Mouse (Mus musculus) macrophage (primary cell): ENCODE data around the gene Atoh7. TPM values are rescaled to one million over a fixed set of nuclear protein-coding genes. Genes with fewer than 3 reads are reported as not detected.

ENCODE experiments used
- H3K27ac ChIP-seq: fragments of 350-480 bp; formaldehyde crosslinking; 2 replicates; pipeline ENCODE4 v1.9.0; 2021
- H3K36me3 ChIP-seq: fragments of 350-480 bp; formaldehyde crosslinking; 2 replicates; pipeline ENCODE4 v1.9.0; 2021; ENCODE audit errors: inconsistent target
- H3K4me3 ChIP-seq: fragments of 350-480 bp; formaldehyde crosslinking; 2 replicates; pipeline ENCODE4 v1.9.0; 2021; ENCODE audit errors: inconsistent target
- H3K79me2 ChIP-seq: fragments of 350-480 bp; formaldehyde crosslinking; 2 replicates; pipeline ENCODE4 v1.9.0; 2021; ENCODE audit errors: inconsistent target
- WGBS: methylation state at CpG from one replicate; pipeline ENCODE4 v1.1.7; 2026; ENCODE audit warnings: inconsistent platforms; ENCODE audit not compliant: missing documents; 5-methylcytosine and 5-hydroxymethylcytosine counted together
- polyA plus RNA-seq: library from polyadenylated mRNA; stranded (reverse); fragments of 250-400 nt; gene quantifications from 3 replicates; pipeline ENCODE4 v1.2.4, GENCODE M21; 2018; ENCODE audit warnings: inconsistent platforms

The Atoh7 gene
- polyA plus RNA-seq, 1 experiment from 2014 or later, result not detected

DNA sequence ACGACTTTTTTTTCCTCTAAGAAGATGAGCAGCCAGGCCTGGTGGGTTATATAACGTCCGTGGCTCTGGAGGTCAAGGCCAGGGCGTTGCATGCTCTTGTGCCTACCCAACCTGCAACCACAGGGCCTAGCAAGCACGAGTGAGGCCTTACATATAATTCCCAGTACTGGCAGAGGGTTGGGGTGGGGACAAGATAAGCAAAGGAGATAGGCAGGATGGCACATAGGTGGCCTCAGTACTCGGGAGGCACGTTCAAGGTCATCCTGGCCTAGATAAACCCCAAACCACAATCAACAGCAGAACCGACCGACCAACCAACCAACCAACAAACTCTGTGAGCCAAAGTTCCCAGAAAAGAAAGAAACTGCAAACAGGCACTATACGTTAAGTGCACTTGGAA, 13.1 kb upstream of the Atoh7 start:
- Histone ChIP-seq H3K27ac (no peak overlapping the region), H3K79me2 (no peaks in the 10 kb centered on the region), H3K36me3 (no peaks in the 10 kb centered on the region), H3K4me3 (no peak overlapping the region)
- WGBS, result 83% methylated on average over 10 of the region's 10 CpGs

DNA sequence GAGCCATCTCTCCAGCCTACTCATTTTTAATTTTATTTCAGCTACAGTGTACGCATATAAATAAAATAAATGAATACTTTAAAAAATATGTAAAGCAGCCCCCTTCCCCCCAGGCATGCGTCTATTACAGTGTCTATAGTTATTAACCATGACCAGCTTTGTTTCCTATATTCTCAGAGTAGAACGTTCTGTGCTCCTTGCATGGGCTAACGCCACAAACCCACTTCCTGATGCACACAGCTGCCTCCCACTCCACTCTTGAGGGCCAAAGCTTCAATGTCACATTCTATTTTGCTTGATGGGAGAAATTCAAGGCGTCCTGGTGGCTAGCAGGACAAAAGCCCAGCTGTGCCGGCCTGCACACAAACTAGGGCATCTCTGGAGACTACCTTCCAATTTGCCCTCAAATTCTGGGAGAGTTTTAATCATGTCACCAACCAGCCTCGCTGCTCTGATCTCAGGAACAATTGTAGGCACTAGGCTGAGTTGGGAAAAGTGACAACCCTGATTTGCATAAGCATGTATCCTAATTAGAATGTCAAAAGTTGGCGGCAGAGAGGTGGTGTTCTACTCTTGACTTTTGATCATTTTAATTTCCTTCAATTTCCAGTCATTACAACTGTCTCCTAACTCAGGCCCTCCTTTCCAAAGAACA, 10.2 kb upstream of the Atoh7 start:
- no peak overlapping the region for H3K27ac ChIP-seq
- WGBS, result 33% methylated on average over 8 of the region's 8 CpGs

DNA sequence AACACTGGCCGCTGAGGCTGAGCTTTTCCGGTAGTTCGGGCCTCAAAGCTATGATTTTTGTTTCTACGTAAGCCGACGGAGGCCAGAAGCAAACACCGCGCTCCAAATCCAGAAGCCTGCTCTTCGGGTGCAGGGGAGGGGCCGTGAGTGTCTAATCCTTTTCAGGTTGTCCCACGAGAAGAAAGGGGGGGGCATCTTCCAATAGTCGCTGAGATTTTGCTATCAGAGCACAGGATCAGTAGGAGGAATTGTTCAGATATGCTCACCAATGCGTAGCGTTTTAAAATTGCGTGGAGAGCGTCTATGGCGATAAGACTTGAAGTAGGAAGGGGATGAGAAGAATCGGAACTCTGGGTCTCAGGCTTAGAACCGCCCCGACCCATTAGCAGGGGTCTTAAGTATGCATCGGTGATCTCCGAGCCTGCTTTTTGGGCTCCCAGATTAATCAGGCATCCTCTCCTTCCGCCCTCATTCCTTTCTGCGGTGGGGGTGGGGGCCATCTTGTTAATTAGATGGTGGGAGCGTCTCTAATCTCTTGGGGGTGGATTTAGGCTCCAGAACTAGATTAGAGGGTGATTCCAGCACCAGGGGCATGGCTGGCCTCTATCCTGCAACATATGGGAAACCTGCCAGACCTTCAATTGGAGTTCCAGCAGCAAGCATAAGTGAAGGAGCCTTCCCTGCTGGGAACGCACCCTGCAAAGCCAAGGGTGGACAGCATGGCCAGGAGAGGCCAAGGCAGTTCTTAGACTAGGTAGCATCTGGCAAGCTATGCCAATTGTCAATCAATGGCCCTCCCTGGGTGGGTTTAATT, 9.5 kb upstream of the Atoh7 start:
- WGBS, result 37% methylated on average over 26 of the region's 26 CpGs
- H3K36me3 ChIP-seq, result no peaks in the 10 kb centered on the region
- H3K4me3 ChIP-seq, result no peak overlapping the region
- no peak overlapping the region for H3K27ac ChIP-seq
- no peaks in the 10 kb centered on the region for H3K79me2 ChIP-seq

More for the DNA sequence above, 10.2 kb upstream of the Atoh7 start:
- Histone ChIP-seq H3K4me3 (no peak overlapping the region), H3K79me2 (no peaks in the 10 kb centered on the region), H3K36me3 (no peaks in the 10 kb centered on the region)

DNA sequence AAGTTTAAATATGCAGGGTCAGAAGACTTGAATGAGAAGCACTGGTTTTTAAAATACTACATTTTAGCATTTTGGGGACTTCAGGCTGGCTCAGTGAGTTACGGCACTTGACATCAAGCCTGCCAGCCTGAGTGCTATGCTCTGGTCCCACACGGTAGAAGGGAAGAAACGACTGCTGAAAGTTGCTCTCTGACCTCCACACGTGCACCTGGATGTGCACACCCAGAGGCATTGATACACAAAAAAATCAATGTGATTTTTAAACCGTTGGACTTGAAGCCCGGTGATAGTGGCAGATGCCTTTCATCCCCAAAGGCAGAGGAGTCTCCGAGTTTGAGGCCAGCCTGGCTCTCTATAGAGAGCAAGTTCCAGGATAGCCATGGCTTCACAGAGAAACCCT, 7.5 kb upstream of the Atoh7 start:
- Histone ChIP-seq H3K27ac (no peak overlapping the region), H3K36me3 (no peaks in the 10 kb centered on the region), H3K79me2 (no peaks in the 10 kb centered on the region), H3K4me3 (no peak overlapping the region)
- 91% methylated on average over 7 of the region's 7 CpGs for WGBS

DNA sequence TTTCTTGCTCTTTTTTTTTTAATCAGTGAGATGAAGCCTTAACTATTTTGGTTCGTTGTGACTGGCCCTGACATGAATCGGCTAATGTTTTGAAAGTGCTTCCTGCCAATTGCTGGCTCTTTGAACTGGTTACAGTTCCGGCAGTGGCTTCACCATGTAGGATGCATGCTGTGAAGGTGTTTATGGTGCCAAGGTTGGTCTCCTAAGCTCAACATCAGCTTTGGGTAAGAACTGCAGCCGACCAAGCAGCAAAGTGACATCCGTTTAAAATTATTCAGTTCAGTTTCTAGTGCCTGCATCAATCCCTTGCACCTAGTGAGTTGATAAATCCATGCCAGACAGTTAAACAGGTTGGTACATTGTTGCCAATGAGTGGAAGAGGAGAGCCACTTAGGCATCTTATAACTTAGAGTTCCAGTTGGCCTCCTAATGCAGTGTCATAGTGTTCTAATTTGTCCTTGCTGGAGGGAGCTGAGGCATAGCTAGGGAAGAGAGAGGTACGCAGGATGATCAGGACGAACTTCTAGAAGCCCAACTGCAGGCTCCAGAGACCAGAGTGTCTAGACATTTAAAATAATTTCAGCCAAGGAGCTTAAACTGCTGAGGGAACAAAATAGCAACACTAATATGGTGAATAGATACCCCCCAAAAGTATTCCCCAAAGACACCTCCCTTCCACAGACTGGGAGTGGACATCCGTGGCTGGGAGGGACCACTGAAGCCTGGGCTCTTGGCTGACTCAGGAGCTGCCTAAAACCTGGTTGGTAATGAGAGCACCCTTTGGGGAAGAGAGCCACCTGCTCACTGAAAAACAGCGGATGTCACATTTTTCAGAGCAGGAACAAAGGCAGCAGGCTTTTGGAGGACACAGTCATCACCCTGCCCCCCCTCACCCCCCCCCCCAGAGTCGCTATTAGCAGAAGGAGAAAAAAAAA, 6.6 kb upstream of the Atoh7 start:
- Histone ChIP-seq H3K27ac (no peak overlapping the region), H3K4me3 (no peak overlapping the region), H3K36me3 (no peaks in the 10 kb centered on the region), H3K79me2 (no peaks in the 10 kb centered on the region)
- 86% methylated on average over 9 of the region's 10 CpGs for WGBS

DNA sequence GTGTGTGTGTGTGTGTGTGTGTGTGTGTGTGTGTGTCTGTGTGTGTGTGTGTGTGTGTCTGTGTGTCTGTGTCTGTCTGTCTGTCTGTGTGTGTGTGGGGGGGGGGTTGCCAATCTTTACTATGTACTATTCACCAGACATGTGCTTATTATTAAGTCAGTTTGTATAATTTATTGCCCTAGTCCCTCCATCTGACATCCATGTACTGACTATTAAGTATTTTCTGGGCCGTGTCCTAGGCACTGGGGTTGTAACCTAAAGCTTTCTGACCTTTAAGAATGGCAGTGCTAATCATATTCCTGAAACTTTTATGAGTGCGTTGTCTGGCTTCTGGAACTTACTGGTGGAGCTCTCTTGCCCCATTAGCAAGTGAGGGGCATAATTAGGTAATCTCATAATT, 2.7 kb upstream of the Atoh7 start:
- 82% methylated on average over 2 of the region's 2 CpGs for WGBS
- Histone ChIP-seq H3K4me3 (no peak overlapping the region), H3K36me3 (no peaks in the 10 kb centered on the region), H3K27ac (no peak overlapping the region), H3K79me2 (no peaks in the 10 kb centered on the region)

DNA sequence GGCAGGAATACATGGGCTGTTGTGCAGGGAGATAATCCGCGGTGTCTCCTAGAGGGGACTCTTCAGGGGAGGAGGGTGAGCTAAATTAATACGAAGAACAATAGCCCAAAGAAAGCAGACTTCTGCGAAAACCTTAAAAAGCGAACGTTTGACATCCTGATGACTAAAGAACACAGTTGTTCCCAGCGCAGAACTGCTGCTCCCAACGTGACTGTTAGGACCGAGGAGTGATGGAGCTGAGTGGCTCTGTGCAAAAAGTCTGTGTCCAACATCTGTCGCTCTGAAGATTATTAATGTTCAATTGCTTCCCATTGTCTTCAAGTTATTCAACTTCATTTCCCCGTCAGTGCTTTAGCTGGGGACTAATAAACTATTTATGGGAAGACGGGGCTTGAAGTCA, 1.3 kb upstream of the Atoh7 start:
- H3K4me3 ChIP-seq, result no peak overlapping the region
- H3K36me3 ChIP-seq, result no peaks in the 10 kb centered on the region
- H3K27ac ChIP-seq, result no peak overlapping the region
- 88% methylated on average over 12 of the region's 12 CpGs for WGBS
- no peaks in the 10 kb centered on the region for H3K79me2 ChIP-seq

DNA sequence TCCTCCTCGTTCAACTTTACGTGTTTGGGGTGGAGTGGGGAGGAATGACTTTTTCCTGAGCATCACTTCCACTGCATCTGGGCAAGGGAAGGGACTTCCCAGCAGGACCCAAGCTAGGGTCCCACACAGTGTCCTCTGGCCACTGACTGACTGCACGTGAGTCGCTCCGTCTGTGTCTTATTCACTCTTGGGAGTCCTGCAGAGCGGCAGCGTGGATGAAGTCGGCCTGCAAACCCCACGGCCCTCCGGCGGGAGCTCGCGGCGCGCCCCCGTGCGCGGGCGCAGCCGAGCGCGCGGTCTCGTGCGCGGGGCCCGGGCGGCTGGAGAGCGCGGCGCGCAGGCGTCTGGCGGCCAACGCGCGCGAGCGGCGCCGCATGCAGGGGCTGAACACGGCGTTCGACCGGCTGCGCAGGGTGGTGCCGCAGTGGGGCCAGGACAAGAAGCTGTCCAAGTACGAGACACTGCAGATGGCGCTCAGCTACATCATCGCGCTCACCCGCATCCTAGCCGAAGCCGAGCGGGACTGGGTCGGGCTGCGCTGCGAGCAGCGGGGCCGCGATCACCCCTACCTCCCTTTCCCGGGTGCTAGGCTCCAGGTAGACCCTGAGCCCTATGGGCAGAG, 601 bp downstream of the Atoh7 start:
- H3K4me3 ChIP-seq, result no peak overlapping the region
- WGBS, result under 1% methylated on average over 62 of the region's 62 CpGs
- no peaks in the 10 kb centered on the region for H3K79me2 ChIP-seq
- no peaks in the 10 kb centered on the region for H3K36me3 ChIP-seq
- no peak overlapping the region for H3K27ac ChIP-seq

DNA sequence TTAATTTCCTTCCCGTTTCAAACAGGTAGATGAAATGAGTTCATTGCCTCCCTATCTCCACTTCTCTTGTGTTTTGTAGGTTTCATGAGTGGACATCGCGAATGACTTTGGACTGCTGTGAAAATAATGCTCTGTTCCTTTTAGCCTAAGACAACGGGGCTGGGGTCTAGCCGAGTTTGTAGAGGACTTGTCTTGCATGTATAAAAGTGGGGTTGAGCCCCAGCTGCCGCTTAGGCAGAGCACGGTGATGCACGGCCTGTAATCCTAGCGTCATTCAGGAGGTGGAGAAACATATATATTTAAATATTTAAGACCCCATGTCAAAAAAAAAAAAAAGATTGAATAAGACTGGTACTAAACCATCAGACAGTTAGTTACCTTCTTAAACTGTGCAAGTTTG, 1.2 kb downstream of the Atoh7 start:
- Histone ChIP-seq H3K4me3 (no peak overlapping the region), H3K27ac (no peak overlapping the region), H3K36me3 (no peaks in the 10 kb centered on the region), H3K79me2 (no peaks in the 10 kb centered on the region)
- WGBS, result 32% methylated on average over 9 of the region's 9 CpGs

DNA sequence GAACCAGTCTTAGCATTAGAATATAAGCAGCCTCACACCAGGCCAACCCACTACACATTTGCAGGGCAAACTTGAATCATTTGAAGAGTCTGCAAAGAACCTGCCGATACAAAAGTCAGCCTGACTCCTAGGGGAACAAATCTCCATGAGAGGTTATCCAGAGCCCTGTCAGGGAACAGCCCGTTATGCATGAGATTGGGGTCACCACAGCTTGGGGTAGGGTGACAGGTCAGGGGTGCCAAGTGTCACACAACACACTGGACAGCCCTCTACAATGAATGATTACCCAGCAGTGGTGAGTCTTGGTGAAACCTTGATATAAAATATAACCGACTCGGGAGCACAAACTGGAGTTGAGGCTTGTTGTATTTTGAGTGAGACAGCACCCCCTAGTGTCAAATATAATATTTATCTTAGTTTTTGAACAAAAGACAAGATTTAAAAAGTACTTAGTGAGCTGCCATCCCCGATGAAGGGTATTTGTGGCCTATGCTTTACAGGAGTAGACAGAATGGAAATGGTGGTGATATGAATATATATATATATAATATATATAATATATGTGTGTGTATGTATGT, 13.7 kb downstream of the Atoh7 start:
- no peak overlapping the region for H3K27ac ChIP-seq
- no peaks in the 10 kb centered on the region for H3K79me2 ChIP-seq
- 89% methylated on average over 2 of the region's 5 CpGs for WGBS
- H3K4me3 ChIP-seq, result no peak overlapping the region
- H3K36me3 ChIP-seq, result no peaks in the 10 kb centered on the region

DNA sequence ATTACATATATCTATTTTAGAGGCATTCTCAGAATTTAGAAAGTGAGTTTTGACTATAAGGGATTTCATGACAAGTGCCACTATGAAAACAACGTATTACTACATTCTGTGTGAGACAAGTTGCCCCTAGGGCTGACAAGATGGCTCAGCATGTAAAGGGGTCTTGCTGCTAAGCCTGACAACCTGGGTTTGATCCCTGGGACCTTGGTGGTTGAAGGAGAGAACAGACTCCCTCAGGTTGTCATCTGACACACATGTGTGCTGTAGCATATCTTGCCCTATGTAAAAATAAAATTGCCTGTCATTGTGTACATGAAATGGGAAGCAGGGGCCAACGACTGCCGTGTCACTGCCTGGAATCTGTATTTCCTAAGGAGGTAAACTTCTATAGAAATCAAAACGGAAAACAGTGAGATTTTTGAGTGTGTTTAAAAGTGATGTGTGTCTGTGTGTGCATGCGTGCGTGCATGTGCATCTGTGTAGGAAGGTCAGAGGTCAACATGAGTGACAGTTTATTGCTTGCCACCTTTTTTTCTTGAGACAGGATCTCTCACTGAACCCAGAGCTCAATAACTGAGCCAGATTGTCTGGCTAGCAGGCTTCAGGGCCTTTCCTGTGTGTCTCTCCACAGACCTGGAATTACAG, 14.4 kb downstream of the Atoh7 start:
- no peaks in the 10 kb centered on the region for H3K36me3 ChIP-seq
- no peak overlapping the region for H3K27ac ChIP-seq
- H3K79me2 ChIP-seq, result no peaks in the 10 kb centered on the region
- no peak overlapping the region for H3K4me3 ChIP-seq
- 73% methylated on average over 6 of the region's 6 CpGs for WGBS

DNA sequence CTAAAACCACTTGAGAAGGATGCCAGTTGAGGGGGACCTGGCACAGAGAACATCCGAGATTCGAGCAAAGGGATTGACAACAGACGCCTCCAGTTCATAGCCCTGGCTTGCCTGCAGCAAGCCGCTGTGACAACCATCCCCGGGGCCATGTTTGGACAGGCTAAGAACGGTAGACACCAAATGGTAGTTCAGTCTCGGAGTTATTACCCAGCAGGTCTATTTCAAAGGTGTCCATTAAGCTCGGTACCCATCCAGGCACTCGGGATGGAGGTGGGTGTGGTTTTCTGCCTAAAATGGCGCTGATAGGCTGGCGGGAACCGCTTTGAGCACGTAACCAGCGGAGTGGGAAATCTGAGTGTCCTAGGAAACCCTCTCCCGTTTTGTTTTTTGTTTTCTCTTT, 16.4 kb downstream of the Atoh7 start:
- no peak overlapping the region for H3K4me3 ChIP-seq
- 94% methylated on average over 15 of the region's 15 CpGs for WGBS
- H3K36me3 ChIP-seq, result no peaks in the 10 kb centered on the region

DNA sequence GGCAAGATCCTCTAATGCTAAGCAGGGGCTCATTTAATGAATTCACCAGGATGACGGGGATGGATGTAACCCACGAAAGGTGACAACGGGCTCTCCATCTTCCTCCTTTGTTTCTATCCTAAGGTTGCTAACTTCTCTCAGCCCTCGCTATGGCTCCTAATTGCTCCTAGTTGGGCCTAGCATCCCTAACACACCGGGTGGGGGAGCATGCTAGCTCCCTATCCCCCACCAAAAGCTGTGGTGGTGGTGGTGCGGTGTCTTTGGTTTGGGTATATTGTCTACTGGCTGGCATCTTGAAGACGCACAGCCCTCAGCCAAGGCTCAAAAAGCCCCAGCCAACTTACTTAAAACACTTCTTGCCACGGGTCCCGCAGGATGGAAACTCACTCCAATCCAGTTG, 16.9 kb downstream of the Atoh7 start:
- 93% methylated on average over 9 of the region's 9 CpGs for WGBS
- no peaks in the 10 kb centered on the region for H3K79me2 ChIP-seq
- H3K4me3 ChIP-seq, result no peak overlapping the region
- H3K36me3 ChIP-seq, result no peaks in the 10 kb centered on the region
- H3K27ac ChIP-seq, result no peak overlapping the region

More for the DNA sequence above, 16.4 kb downstream of the Atoh7 start:
- H3K27ac ChIP-seq, result no peak overlapping the region
- H3K79me2 ChIP-seq, result no peaks in the 10 kb centered on the region

DNA sequence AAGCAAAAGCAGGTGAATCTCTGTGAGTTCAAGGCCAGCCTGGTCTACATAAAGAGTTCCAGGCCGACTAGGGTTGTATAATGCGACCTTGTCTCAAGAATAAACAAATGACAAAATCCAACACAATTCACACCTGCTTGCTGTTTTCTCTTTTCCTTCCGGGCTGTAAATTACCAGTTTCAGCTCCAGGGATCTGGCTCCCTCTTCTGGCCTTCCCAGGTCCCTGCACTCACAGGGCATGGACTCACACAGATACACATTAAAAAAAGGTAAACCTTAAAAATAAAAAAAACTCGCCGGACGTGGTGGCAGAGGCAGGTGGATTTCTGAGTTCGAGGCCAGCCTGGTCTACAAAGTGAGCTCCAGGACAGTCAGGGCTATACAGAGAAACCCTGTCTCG, 18.1 kb downstream of the Atoh7 start:
- no peaks in the 10 kb centered on the region for H3K36me3 ChIP-seq
- no peak overlapping the region for H3K4me3 ChIP-seq
- H3K79me2 ChIP-seq, result no peaks in the 10 kb centered on the region
- 86% methylated on average over 7 of the region's 8 CpGs for WGBS
- H3K27ac ChIP-seq, result no peak overlapping the region
